Mouse (Mus musculus) embryo, embryonic 11.5 days (tissue): ENCODE results near the gene Fbxo36.

ENCODE experiments used
- DNase-seq: peaks from one replicate; pipeline ENCODE4 v3.0.0-alpha.2; 2012; ENCODE audit warnings: low read depth, low spot score

Fbxo36 gene

DNA sequence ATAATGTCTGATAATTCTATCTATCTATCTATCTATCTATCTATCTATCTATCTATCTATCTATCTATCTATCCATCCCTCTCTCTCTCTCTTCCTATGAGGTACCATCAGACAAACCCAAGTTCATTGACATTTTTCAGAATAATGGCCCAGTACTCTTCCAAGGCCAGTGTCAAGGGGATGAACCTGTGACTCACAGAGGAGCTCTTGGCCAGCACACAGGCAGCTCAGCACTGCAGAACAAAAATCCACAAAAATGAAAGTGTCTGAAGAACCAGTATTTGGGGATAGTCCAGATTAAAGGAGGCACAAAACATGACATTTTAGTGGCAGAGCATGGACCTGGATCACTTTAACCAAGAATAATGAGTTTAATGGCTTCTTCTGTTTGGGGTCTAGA lies 103.0 kb downstream of the Fbxo36 start:
- no peak for DNase-seq

DNA sequence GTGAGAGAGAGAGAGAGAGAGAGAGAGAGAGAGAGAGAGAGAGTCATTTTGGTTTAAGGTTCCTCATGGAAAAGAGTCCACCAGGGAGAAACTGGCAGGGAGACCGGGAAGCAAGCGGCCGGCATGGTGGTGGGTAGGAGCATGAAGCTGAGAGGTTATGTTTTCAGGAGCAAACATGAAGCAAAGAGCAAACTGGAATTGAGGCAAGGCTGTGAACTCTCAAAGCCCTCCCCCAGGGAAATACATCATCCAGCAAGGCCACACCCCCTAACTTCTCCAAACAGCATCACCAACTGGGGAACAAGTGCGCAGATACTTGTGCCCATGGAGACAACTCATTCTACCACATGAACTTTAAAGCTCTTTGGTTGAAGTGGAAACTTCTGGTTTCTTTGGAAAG lies 103.9 kb downstream of the Fbxo36 start:
- no peak for DNase-seq

DNA sequence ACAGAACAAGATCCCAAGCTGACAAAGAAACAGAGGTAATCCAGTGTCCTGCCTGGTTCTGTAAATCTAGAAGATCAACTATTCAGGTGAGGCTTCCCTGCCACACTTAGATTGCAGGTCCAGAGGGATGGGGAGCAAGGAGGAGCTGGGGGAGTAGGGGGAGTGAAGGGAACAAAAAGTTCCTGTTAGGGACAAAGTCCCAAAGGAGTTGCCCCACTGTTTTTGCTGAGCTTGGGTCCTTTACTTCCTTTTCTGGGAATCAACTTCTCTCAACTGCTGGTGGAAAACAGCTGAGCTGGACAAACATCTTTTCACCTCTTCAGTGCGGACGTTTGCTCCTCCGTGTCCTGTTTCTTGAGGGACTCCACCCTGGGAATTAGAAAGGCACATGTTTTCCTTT lies 106.3 kb downstream of the Fbxo36 start:
- DNase-seq: no peak

DNA sequence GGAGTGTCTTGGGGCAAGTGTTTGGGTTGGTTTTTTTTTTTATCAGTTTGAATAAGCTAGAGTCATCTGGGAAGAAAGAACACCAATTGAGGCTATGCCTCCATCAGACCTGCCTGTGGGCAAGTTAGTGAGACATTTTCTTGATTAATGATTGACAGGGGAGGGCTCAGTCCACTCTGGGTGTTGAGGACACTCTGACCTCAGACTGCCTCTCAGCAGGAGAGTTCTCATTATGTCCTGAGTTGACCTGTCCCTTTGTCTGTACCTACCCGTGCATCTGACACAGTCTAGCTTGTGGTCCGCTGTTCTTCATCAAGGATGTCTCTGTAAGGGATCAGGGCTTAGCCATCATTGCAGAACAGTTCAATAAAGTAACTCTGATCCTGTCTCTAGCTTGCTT lies 107.7 kb downstream of the Fbxo36 start:
- no peak for DNase-seq
